Mouse (Mus musculus): ENCODE measurements at regions not wholly inside any gene's neighbourhood (a gene's known extent, or its start where the extent isn't known, plus 50 kb on each side); places are given as distances from the start of the nearest gene placed in this dataset.

DNA sequence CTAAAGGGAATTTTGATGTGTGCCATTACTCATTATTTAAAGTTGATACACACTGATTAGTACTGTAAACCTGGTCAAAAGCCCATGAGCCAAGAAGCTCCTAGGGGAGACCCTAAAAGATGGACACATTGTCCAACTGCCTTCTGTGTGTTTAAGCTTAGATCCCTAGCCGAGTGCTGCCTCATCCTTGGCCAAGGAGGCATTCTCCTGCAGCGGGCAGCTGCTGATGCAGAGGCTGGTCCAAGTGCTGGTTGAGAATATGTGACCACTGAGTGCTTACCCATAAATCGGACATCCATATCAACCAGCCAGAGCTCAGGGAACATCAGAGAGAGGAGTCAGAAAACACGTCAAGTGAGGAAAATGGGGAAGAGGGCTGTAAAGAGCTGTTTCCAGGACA, 160.8 kb downstream of the Rps24 start:
- no peak overlapping the region for H3K9ac ChIP-seq (ENCODE audit: low read depth, low read length)
- H3K36me3 ChIP-seq (ENCODE audit: control insufficient read depth, insufficient read depth, low read length) = no peaks in the 10 kb centered on the region
- no peaks in the 10 kb centered on the region for H3K27me3 ChIP-seq (ENCODE audit: control insufficient read depth, insufficient read depth, low read length)
- no peaks in the 10 kb centered on the region for H3K9me3 ChIP-seq (replicated peaks; ENCODE audit: control insufficient read depth, low read length)
- WGBS (ENCODE audit: insufficient replicate concordance) = 80% methylated on average over 4 of the region's 4 CpGs
- no peak overlapping the region for H3K27ac ChIP-seq (ENCODE audit: low read depth, low read length)
- no peak overlapping the region for H3K4me2 ChIP-seq
- no peaks in the 10 kb centered on the region for H3K4me1 ChIP-seq (ENCODE audit: control insufficient read depth, insufficient read depth, low read length)
- H3K4me3 ChIP-seq (ENCODE audit: low read depth, low read length) = no peak overlapping the region
- no peak for ATAC-seq (replicated peaks; ENCODE audit: insufficient number of reproducible peaks, low FRiP score, low TSS enrichment)

DNA sequence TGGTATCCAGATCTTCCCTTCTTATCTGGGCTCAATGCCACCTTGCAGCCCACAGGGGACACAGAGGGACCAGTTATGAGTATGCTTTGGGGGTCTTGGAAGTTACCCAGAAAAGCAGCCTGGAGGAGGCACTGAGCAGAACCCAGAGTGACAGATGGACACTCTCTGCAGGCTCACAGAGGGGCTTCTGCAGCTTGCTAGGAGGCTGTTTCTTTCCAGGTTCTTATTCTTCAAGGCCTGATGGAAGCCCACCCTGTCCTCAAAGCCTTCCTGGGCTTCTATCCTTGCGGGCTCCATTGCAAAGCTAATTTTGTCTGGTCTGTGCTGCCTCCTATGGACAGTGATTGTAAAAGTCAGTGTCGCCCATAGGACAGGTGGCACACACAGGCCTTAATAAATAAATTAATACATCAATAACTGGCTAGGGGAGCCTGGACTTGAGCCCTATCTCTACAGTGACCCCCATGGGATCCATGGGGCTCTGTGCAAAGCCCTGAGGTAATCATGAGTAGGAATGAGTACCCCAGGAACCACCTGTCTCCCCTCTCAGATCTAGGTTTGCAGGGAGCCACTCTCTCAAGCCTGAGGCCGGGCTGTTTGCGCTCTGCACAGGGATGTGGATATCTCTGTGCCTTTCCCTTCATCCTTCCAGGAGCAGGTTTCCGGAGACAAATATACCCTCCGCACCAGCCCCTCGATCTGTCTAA, 163.4 kb downstream of the Rps24 start:
- no peak overlapping the region for H3K4me2 ChIP-seq
- no peak for ATAC-seq (replicated peaks; ENCODE audit: insufficient number of reproducible peaks, low FRiP score, low TSS enrichment)
- 58% methylated on average over 7 of the region's 7 CpGs for WGBS (ENCODE audit: insufficient replicate concordance)
- no peak overlapping the region for H3K27ac ChIP-seq (ENCODE audit: low read depth, low read length)
- peaks cover 2% of the 10 kb centered on the region for H3K4me1 ChIP-seq (ENCODE audit: control insufficient read depth, insufficient read depth, low read length)
- no peak overlapping the region for H3K9ac ChIP-seq (ENCODE audit: low read depth, low read length)
- H3K27me3 ChIP-seq (ENCODE audit: control insufficient read depth, insufficient read depth, low read length) = no peaks in the 10 kb centered on the region
- no peaks in the 10 kb centered on the region for H3K9me3 ChIP-seq (replicated peaks; ENCODE audit: control insufficient read depth, low read length)
- H3K4me3 ChIP-seq (ENCODE audit: low read depth, low read length) = no peak overlapping the region
- no peaks in the 10 kb centered on the region for H3K36me3 ChIP-seq (ENCODE audit: control insufficient read depth, insufficient read depth, low read length)

DNA sequence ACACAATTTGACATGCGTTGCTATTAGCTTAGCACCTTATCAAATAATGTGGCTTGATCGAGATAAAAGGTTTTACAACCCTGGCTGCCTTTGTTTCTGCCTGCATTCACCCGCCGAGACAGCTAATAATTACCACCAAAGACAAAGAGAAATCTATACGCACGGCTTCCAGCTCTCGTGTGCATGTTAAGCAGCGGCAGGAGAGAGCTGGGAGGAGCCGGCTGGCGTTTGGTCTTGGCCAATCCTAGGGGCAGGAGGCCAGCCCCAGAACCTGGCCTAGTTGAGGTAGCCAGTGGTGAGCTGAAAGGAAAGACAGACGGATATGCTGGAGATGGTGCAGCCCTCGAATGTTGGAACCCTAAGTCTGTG, 164.0 kb downstream of the Rps24 start:
- H3K36me3 ChIP-seq (ENCODE audit: control insufficient read depth, insufficient read depth, low read length) = no peaks in the 10 kb centered on the region
- peaks cover 7% of the 10 kb centered on the region for H3K4me1 ChIP-seq (ENCODE audit: control insufficient read depth, insufficient read depth, low read length)
- no peak overlapping the region for H3K4me3 ChIP-seq (ENCODE audit: low read depth, low read length)
- no peak overlapping the region for H3K9ac ChIP-seq (ENCODE audit: low read depth, low read length)
- no peak overlapping the region for H3K4me2 ChIP-seq
- ATAC-seq (replicated peaks; ENCODE audit: insufficient number of reproducible peaks, low FRiP score, low TSS enrichment) = no peak
- WGBS (ENCODE audit: insufficient replicate concordance) = 56% methylated on average over 12 of the region's 12 CpGs
- H3K27ac ChIP-seq (ENCODE audit: low read depth, low read length) = no peak overlapping the region
- no peaks in the 10 kb centered on the region for H3K27me3 ChIP-seq (ENCODE audit: control insufficient read depth, insufficient read depth, low read length)
- no peaks in the 10 kb centered on the region for H3K9me3 ChIP-seq (replicated peaks; ENCODE audit: control insufficient read depth, low read length)

DNA sequence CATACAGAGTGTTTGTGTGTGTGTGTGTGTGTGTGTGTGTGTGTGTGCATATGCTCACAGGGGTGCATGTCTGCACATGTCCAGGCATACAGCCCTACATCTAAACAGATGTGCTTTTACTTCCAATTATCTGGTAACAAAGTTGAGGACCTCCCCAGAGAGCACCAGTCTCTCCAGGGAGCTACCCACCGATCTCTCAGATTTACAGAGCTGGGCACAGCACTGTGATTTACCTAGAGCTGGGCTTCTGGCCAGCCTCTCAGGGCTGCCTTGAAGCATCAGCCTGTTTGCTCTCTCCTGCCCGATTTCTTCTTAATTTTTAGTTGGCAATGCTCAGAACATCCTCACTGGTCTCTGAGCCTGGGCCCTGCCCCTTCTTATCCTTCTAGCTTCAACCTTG, 165.7 kb downstream of the Rps24 start:
- H3K4me2 ChIP-seq = no peak overlapping the region
- H3K9ac ChIP-seq (ENCODE audit: low read depth, low read length) = no peak overlapping the region
- 59% methylated on average over 2 of the region's 2 CpGs for WGBS (ENCODE audit: insufficient replicate concordance)
- no peak for ATAC-seq (replicated peaks; ENCODE audit: insufficient number of reproducible peaks, low FRiP score, low TSS enrichment)
- H3K4me3 ChIP-seq (ENCODE audit: low read depth, low read length) = no peak overlapping the region
- no peaks in the 10 kb centered on the region for H3K36me3 ChIP-seq (ENCODE audit: control insufficient read depth, insufficient read depth, low read length)
- H3K9me3 ChIP-seq (replicated peaks; ENCODE audit: control insufficient read depth, low read length) = no peaks in the 10 kb centered on the region
- no peak overlapping the region for H3K27ac ChIP-seq (ENCODE audit: low read depth, low read length)
- peaks cover 7% of the 10 kb centered on the region for H3K4me1 ChIP-seq (ENCODE audit: control insufficient read depth, insufficient read depth, low read length)
- H3K27me3 ChIP-seq (ENCODE audit: control insufficient read depth, insufficient read depth, low read length) = no peaks in the 10 kb centered on the region

DNA sequence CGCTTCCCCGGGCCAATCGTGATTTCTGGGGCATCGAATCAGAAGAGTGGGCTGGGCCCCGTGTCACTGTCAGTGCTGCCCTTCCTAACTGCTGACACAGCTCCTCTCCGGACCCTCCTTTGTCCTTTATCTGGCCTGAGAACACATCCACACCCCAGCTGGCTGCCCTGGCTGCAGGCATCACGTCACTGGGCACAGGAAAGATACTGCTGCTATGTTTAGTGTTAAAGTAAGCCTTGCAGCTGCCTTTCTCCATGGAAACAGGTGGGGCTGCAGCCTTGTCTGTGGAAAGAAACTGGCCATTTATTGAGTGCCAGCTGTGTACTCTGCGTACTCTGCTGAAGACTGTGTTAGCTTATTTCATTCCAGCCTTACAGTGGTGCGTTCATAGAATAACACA, 168.7 kb downstream of the Rps24 start:
- Histone ChIP-seq H3K27me3 (ENCODE audit: control insufficient read depth, insufficient read depth, low read length) (no peaks in the 10 kb centered on the region), H3K36me3 (ENCODE audit: control insufficient read depth, insufficient read depth, low read length) (no peaks in the 10 kb centered on the region), H3K9me3 (replicated peaks; ENCODE audit: control insufficient read depth, low read length) (no peaks in the 10 kb centered on the region), H3K27ac (ENCODE audit: low read depth, low read length) (no peak overlapping the region), H3K4me1 (ENCODE audit: control insufficient read depth, insufficient read depth, low read length) (peaks cover 7% of the 10 kb centered on the region), H3K4me3 (ENCODE audit: low read depth, low read length) (no peak overlapping the region), H3K9ac (ENCODE audit: low read depth, low read length) (no peak overlapping the region), H3K4me2 (no peak overlapping the region)
- 0 out of 2 replicates have a peak, but pooled peaks have one; percentile 35 for ATAC-seq (replicated peaks; ENCODE audit: insufficient number of reproducible peaks, low FRiP score, low TSS enrichment)
- WGBS (ENCODE audit: insufficient replicate concordance) = 39% methylated on average over 9 of the region's 9 CpGs

DNA sequence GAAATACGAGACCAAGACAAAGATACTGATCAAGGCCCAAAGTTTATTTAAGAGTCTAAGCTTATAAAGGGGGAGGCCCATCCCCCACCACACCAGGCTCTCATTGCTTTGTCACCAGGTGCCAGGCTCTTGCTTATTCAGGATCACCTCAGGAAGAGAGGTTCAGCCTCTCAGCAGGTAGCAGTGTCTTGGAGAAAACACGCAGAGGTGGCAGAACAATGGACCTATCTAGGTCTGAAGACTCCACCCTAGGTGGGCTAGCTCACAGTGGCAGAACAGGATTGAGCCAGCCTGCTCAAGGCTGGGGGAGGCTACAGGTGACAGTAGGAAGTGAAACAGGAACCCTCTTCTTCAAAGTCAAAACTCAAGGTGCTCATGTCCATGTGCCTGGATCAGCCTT, 174.9 kb downstream of the Rps24 start:
- no peak for ATAC-seq (replicated peaks; ENCODE audit: insufficient number of reproducible peaks, low FRiP score, low TSS enrichment)
- Histone ChIP-seq H3K4me3 (ENCODE audit: low read depth, low read length) (no peak overlapping the region), H3K27me3 (ENCODE audit: control insufficient read depth, insufficient read depth, low read length) (no peaks in the 10 kb centered on the region), H3K4me2 (no peak overlapping the region), H3K4me1 (ENCODE audit: control insufficient read depth, insufficient read depth, low read length) (no peaks in the 10 kb centered on the region), H3K9me3 (replicated peaks; ENCODE audit: control insufficient read depth, low read length) (no peaks in the 10 kb centered on the region), H3K9ac (ENCODE audit: low read depth, low read length) (no peak overlapping the region), H3K27ac (ENCODE audit: low read depth, low read length) (no peak overlapping the region), H3K36me3 (ENCODE audit: control insufficient read depth, insufficient read depth, low read length) (no peaks in the 10 kb centered on the region)
- WGBS (ENCODE audit: insufficient replicate concordance) = 73% methylated on average over 2 of the region's 2 CpGs

DNA sequence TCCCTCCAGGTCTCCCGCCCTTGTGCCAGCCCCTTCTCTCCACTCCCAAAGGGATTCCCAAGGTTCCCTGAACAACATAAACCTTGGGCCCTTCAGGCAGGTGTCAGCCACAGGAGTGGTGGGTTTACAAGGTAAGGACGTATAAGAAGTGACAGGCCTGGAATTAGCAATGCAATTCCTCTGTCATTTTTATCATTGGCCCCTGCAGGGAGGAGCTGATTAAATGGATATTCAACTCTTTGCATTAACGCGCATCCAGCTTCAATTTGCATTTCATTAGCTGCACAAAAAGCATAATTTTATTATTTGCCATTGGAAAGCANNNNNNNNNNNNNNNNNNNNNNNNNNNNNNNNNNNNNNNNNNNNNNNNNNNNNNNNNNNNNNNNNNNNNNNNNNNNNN, 178.3 kb downstream of the Rps24 start:
- Histone ChIP-seq H3K9ac (ENCODE audit: low read depth, low read length) (no peak overlapping the region), H3K9me3 (replicated peaks; ENCODE audit: control insufficient read depth, low read length) (no peaks in the 10 kb centered on the region), H3K4me2 (no peak overlapping the region), H3K4me3 (ENCODE audit: low read depth, low read length) (no peak overlapping the region), H3K36me3 (ENCODE audit: control insufficient read depth, insufficient read depth, low read length) (no peaks in the 10 kb centered on the region), H3K4me1 (ENCODE audit: control insufficient read depth, insufficient read depth, low read length) (no peaks in the 10 kb centered on the region), H3K27me3 (ENCODE audit: control insufficient read depth, insufficient read depth, low read length) (no peaks in the 10 kb centered on the region), H3K27ac (ENCODE audit: low read depth, low read length) (no peak overlapping the region)
- 81% methylated on average over 4 of the region's 4 CpGs for WGBS (ENCODE audit: insufficient replicate concordance)
- ATAC-seq (replicated peaks; ENCODE audit: insufficient number of reproducible peaks, low FRiP score, low TSS enrichment) = no peak

All from heart, embryonic 11.5 days (tissue).